Mouse (Mus musculus) myocyte (in vitro differentiated cells): ENCODE data around the gene Paqr9. TPM values are rescaled to one million over a fixed set of nuclear protein-coding genes. Genes with fewer than 3 reads are reported as not detected.

Source experiments
- H3K27me3 ChIP-seq: one replicate; pipeline ENCODE4 v1.6.1; 2011; ENCODE audit not compliant: control insufficient read depth, insufficient read depth, insufficient read length
- H3K36me3 ChIP-seq: one replicate; pipeline ENCODE4 v1.6.1; 2011; ENCODE audit not compliant: control insufficient read depth, insufficient read depth
- H3K4me2 ChIP-seq: one replicate; pipeline ENCODE4 v1.6.1; 2011; ENCODE audit warnings: low read depth, control low read depth
- H3K4me3 ChIP-seq: one replicate; pipeline ENCODE4 v1.5.1; 2011; ENCODE audit warnings: mild to moderate bottlenecking, control low read depth, moderate library complexity
- H3K79me2 ChIP-seq: one replicate; pipeline ENCODE4 v1.6.1; 2011; ENCODE audit not compliant: control insufficient read depth, insufficient read depth
- H3ac ChIP-seq: one replicate; pipeline ENCODE4 v1.6.1; 2011; ENCODE audit not compliant: control insufficient read depth, insufficient read length
- CEBPB ChIP-seq: IDR thresholded peaks from 2 replicates; pipeline ENCODE4 v1.6.1; 2011; ENCODE audit warnings: mild to moderate bottlenecking, moderate library complexity; ENCODE audit not compliant: poor library complexity, insufficient read depth, severe bottlenecking
- E2F4 ChIP-seq: IDR thresholded peaks from one replicate; pipeline ENCODE4 v1.6.1; 2011; ENCODE audit warnings: mild to moderate bottlenecking, control low read depth, moderate library complexity; ENCODE audit not compliant: insufficient read depth
- MAX ChIP-seq: IDR thresholded peaks from one replicate; pipeline ENCODE4 v1.6.1; 2011; ENCODE audit warnings: low read depth, mild to moderate bottlenecking, control low read depth
- MYOD1 ChIP-seq, 3 experiments: IDR thresholded peaks; one replicate each; pipeline ENCODE4 v1.6.1; 2011; ENCODE audit warnings: control low read depth in 2 of 3, low read depth in 2 of 3, mild to moderate bottlenecking in 2 of 3, moderate library complexity in 1 of 3; ENCODE audit not compliant: insufficient read length in 2 of 3, control insufficient read depth in 1 of 3
- MYOG ChIP-seq, 3 experiments: IDR thresholded peaks; one replicate each; pipeline ENCODE4 v1.6.1; 2011; ENCODE audit warnings: control low read depth in 2 of 3, low read depth in 2 of 3, mild to moderate bottlenecking in 2 of 3; ENCODE audit not compliant: insufficient read length in 2 of 3, control insufficient read depth in 1 of 3, insufficient read depth in 1 of 3
- POLR2A ChIP-seq: IDR thresholded peaks from one replicate; pipeline ENCODE4 v1.6.1; 2011; ENCODE audit warnings: low read depth, mild to moderate bottlenecking, control low read depth, moderate library complexity; ENCODE audit not compliant: insufficient read length
- POLR2AphosphoS2 ChIP-seq: IDR thresholded peaks from one replicate; pipeline ENCODE4 v1.6.1; 2011; ENCODE audit warnings: low read depth, control low read depth; ENCODE audit not compliant: insufficient read length
- REST ChIP-seq: IDR thresholded peaks from one replicate; pipeline ENCODE4 v1.6.1; 2011; ENCODE audit warnings: mild to moderate bottlenecking, control low read depth, moderate library complexity; ENCODE audit not compliant: insufficient read depth, insufficient read length
- SRF ChIP-seq: IDR thresholded peaks from one replicate; pipeline ENCODE4 v1.6.1; 2011; ENCODE audit warnings: low read depth; ENCODE audit not compliant: control insufficient read depth, insufficient read length
- TCF12 ChIP-seq: IDR thresholded peaks from one replicate; pipeline ENCODE4 v1.6.1; 2011; ENCODE audit warnings: mild to moderate bottlenecking, control low read depth; ENCODE audit not compliant: poor library complexity, insufficient read depth, severe bottlenecking
- TCF3 ChIP-seq: IDR thresholded peaks from one replicate; pipeline ENCODE4 v1.6.1; 2011; ENCODE audit warnings: low read depth, control low read depth; ENCODE audit not compliant: insufficient read length
- USF1 ChIP-seq: IDR thresholded peaks from one replicate; pipeline ENCODE4 v1.6.1; 2011; ENCODE audit warnings: low read depth, mild to moderate bottlenecking, control low read depth, moderate library complexity
- polyA plus RNA-seq: library from polyadenylated mRNA; unstranded; fragments of >200 nt; fragmentation: generic; extraction: Trizol; gene quantifications from one replicate; pipeline ENCODE4 v1.2.1, GENCODE M21; 2012; ENCODE audit warnings: missing spikeins

The Paqr9 gene
- polyA plus RNA-seq, 1 experiment: under 0.01 TPM

DNA sequence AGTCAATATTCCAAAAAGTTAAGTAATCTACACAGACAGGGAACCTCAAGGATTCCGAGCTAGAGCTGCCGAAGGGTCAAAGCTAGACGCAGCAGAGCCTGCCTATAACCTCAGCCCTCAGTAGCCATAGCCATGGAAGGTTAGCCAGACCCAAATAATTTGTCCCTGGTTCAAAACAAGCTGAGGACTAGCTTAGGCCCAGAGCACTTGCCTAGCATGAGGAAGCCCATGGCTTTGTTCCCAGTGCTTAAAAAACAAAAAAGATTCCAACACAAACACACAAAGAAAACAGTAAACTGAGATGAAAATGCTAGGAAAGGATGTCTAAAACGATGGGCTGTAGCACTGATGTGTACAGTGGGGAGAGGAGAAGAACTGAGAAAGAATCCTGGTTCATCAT, 14.7 kb downstream of the Paqr9 start:
- H3ac ChIP-seq: no peak overlapping the region
- no peak overlapping the region for H3K4me2 ChIP-seq
- H3K4me3 ChIP-seq: no peak overlapping the region
- TF ChIP-seq POLR2A: no peak
- no peaks in the 10 kb centered on the region for H3K27me3 ChIP-seq
- H3K36me3 ChIP-seq: no peaks in the 10 kb centered on the region
- no peaks in the 10 kb centered on the region for H3K79me2 ChIP-seq

DNA sequence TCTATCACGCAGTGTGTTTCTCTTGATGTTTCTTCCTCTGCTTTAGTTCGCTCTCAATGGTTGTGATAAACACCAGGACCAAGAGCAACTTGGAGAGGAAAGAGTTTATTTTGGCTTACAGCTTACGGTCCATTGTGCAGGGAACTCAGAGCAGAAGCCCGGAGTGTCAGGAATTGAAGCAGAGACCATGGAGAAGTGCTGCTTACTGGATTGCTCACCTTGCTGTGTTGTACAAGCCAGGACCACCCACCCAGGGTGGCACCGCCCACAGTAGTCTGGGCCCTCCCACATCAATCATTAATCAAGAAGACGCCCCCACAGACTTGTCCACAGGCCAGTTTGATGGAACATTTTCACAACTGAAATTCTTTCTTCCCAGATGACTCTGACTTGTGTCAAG, 18.0 kb downstream of the Paqr9 start:
- Histone ChIP-seq H3K79me2 (no peaks in the 10 kb centered on the region), H3K4me2 (no peak overlapping the region), H3K27me3 (no peaks in the 10 kb centered on the region), H3K4me3 (no peak overlapping the region), H3K36me3 (no peaks in the 10 kb centered on the region), H3ac (no peak overlapping the region)
- no peak for TF ChIP-seq TCF12
- TF ChIP-seq MYOD1 (IDR thresholded peaks at IDR 0.05; ENCODE audit: control insufficient read depth in 1 of 3, insufficient read length in 2 of 3, low read depth in 2 of 3): no peak
- no peak for TF ChIP-seq REST
- TF ChIP-seq CEBPB: no peak
- no peak for TF ChIP-seq POLR2AphosphoS2
- TF ChIP-seq SRF: no peak
- no peak for TF ChIP-seq USF1
- TF ChIP-seq MAX: no peak
- TF ChIP-seq E2F4: no peak
- no peak for TF ChIP-seq TCF3
- no peak for TF ChIP-seq POLR2A
- no peak for TF ChIP-seq MYOG (IDR thresholded peaks at IDR 0.05; ENCODE audit: control insufficient read depth in 1 of 3, insufficient read depth in 1 of 3, insufficient read length in 2 of 3, low read depth in 2 of 3)

DNA sequence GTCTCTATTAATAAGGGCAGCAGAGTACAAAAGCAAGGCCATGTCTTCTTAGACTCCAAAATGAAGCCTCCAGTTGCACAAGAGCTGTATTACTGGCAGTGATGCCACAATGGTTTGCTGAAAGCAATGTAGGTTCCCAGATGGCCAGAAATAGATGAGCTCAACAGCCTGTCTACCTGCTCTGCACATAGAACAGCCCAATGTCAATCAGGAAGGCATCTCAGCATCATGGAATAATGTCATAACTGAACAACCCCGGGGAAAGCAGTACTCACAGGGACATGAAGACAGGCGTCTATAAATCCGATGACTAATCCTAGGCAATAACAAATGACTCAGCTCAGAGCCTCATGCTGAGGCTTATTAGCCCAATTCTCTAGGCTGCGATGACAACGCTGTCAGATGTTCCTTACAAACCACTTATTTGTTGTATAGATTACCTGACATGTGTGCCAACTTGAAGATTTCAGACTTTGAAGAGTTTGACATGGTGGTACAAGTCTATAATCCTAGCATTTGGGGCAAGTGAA, 19.0 kb downstream of the Paqr9 start:
- Histone ChIP-seq H3K27me3 (no peaks in the 10 kb centered on the region), H3K36me3 (no peaks in the 10 kb centered on the region), H3K4me2 (no peak overlapping the region), H3K4me3 (no peak overlapping the region), H3K79me2 (no peaks in the 10 kb centered on the region), H3ac (no peak overlapping the region)
- TF ChIP-seq TCF12: no peak
- no peak for TF ChIP-seq MYOG (IDR thresholded peaks at IDR 0.05; ENCODE audit: control insufficient read depth in 1 of 3, insufficient read depth in 1 of 3, insufficient read length in 2 of 3, low read depth in 2 of 3)
- no peak for TF ChIP-seq SRF
- TF ChIP-seq E2F4: no peak
- no peak for TF ChIP-seq TCF3
- TF ChIP-seq MAX: no peak
- TF ChIP-seq USF1: no peak
- TF ChIP-seq REST: no peak
- TF ChIP-seq CEBPB: no peak
- TF ChIP-seq POLR2AphosphoS2: no peak
- TF ChIP-seq POLR2A: no peak

DNA sequence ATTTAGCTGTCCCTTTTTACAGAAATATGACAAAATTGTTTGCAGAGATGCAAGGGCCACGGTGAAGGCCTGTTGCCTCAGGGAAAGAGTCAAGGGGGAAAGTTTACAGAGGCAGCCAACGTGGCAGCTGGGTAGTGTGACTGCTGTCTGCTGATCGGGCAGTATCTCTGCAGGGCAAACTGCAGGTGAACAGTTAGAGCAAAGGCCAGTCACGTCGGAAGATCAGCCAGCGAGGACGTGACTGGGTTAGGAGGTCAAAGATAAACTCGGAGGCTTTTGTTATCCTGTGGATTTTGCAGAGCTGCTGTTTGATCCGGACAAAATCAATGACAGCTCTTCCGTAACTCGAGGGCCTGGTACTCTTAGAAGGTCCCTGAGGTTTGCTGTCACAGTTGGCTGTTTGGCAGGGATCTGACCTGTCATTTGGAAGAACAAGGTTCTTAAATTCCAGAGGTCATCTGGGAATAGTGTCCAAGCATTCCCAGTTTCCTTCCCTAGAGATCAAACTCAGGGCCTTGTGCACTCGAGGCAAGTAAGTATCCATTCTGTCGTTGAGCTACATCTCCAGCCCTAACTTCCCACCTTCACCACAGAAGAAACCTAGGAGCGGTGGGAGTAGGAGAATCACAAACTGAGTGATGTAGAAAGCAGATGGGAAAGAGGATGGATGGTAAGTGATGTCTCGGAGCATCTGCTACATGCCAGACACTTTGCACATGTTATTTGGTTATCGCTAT, 21.7 kb downstream of the Paqr9 start:
- Histone ChIP-seq H3K36me3 (no peaks in the 10 kb centered on the region), H3ac (no peak overlapping the region), H3K79me2 (no peaks in the 10 kb centered on the region), H3K27me3 (no peaks in the 10 kb centered on the region), H3K4me2 (no peak overlapping the region), H3K4me3 (no peak overlapping the region)
- TF ChIP-seq TCF3 (no peak), POLR2A (no peak), MYOG (IDR thresholded peaks at IDR 0.05; ENCODE audit: control insufficient read depth in 1 of 3, insufficient read depth in 1 of 3, insufficient read length in 2 of 3, low read depth in 2 of 3) (no peak), POLR2AphosphoS2 (no peak)

DNA sequence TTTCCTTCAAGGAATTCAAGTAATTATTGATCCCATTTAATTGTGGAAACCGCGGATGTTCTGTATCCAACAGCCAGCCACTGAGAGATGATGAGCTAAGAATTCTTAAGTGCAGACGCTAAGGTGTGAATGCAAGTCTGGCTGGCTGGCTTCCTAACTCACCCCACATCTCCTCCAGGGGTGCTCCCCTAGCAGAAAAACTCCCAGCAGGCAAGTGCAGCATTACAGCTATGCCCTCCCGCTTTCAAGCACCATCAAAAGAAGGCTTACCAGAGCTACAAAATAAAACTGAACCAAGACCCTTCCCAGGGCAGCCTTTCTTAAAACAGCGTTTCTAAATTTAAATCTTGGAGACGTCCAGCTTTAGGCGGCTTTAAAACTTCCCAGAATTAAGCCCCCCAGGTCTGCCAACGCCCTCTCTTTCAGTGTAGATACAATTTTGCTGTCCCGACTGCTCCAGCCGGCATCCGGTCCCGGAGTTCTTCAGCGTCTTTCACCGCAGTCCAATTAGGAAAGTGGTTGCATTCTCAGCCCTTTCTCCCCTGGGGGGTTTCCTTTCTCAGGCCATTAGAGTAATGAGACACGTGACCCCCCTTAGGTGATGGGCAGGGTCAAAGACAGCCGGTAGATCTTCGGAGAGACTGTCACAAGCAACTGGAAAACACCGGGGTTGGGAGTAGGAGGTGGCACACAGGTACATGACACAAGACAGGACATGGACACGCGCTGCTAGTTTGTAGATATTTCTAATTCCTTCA, 22.5 kb downstream of the Paqr9 start:
- no peak overlapping the region for H3K4me2 ChIP-seq
- H3K27me3 ChIP-seq: no peaks in the 10 kb centered on the region
- H3K79me2 ChIP-seq: no peaks in the 10 kb centered on the region
- H3ac ChIP-seq: no peak overlapping the region
- TF ChIP-seq MYOG (IDR thresholded peaks at IDR 0.05; ENCODE audit: control insufficient read depth in 1 of 3, insufficient read depth in 1 of 3, insufficient read length in 2 of 3, low read depth in 2 of 3) (no peak), TCF3 (no peak), MYOD1 (IDR thresholded peaks at IDR 0.05; ENCODE audit: control insufficient read depth in 1 of 3, insufficient read length in 2 of 3, low read depth in 2 of 3) (no peak), SRF (no peak), POLR2AphosphoS2 (no peak)
- no peaks in the 10 kb centered on the region for H3K36me3 ChIP-seq
- no peak overlapping the region for H3K4me3 ChIP-seq
